Mouse (Mus musculus): ENCODE measurements around the gene Trim69. TPM values are rescaled to one million over a fixed set of nuclear protein-coding genes. Genes with fewer than 3 reads are reported as not detected.
A peak's percentile ranks its signal among the peaks of the same experiment; 100 is the strongest.

Gene Trim69
- total and polyA plus RNA-seq, 2 experiments from 2014 or later, result not detected

- 92% methylated on average over 4 of the region's 4 CpGs for WGBS
- ATAC-seq (no peak), DNase-seq (no peak)
- Histone ChIP-seq H3K4me1 (ENCODE audit: insufficient read depth) (no peaks in the 10 kb centered on the region), H3K4me2 (ENCODE audit: low read depth) (no peak overlapping the region), H3K9ac (no peak overlapping the region), H3K4me3 (ENCODE audit: low read depth, low read length) (no peak overlapping the region), H3K27ac (ENCODE audit: low read depth, low read length) (no peak overlapping the region), H3K9me3 (ENCODE audit: low read length) (no peaks in the 10 kb centered on the region), H3K36me3 (ENCODE audit: insufficient read depth) (no peaks in the 10 kb centered on the region), H3K27me3 (ENCODE audit: insufficient read depth, low read length) (no peaks in the 10 kb centered on the region)
- no peak for TF ChIP-seq CTCF (IDR thresholded peaks at IDR 0.05; ENCODE audit: low read depth)
Measured at GRCm38 (mm10) chr2:122185086-122185485, 24.6 kb downstream of the Trim69 start.

GRCm38 (mm10) chr2:122186106-122186505, 25.6 kb downstream of the Trim69 start, which contains the start of the genes Patl2 and Terb2:
Gene Patl2, minus strand, starts transcription at chr2:122186189.
Gene Terb2, plus strand, starts transcription at chr2:122186272.
- no peak for ATAC-seq
- WGBS, result 85% methylated on average over 17 of the region's 17 CpGs
- DNase-seq, result no peak
- Histone ChIP-seq H3K27me3 (ENCODE audit: insufficient read depth, low read length) (no peaks in the 10 kb centered on the region), H3K9me3 (ENCODE audit: low read length) (no peaks in the 10 kb centered on the region), H3K36me3 (ENCODE audit: insufficient read depth) (no peaks in the 10 kb centered on the region), H3K9ac (no peak within 1 kb of the TSS), H3K27ac (ENCODE audit: low read depth, low read length) (no peak within 1 kb of the TSS), H3K4me1 (ENCODE audit: insufficient read depth) (no peaks in the 10 kb centered on the region), H3K4me2 (ENCODE audit: low read depth) (no peak within 1 kb of the TSS), H3K4me3 (ENCODE audit: low read depth, low read length) (no peak within 1 kb of the TSS)
- TF ChIP-seq CTCF (IDR thresholded peaks at IDR 0.05; ENCODE audit: low read depth), result no peak

GRCm38 (mm10) chr2:122186751-122187150, 26.3 kb downstream of the Trim69 start:
- TF ChIP-seq CTCF (IDR thresholded peaks at IDR 0.05; ENCODE audit: low read depth), result no peak

GRCm38 (mm10) chr2:122191849-122192248, 31.3 kb downstream of the Trim69 start:
- Histone ChIP-seq H3K9ac (no peak overlapping the region), H3K9me3 (ENCODE audit: low read length) (no peaks in the 10 kb centered on the region), H3K27me3 (ENCODE audit: insufficient read depth, low read length) (no peaks in the 10 kb centered on the region), H3K4me3 (ENCODE audit: low read depth, low read length) (no peak overlapping the region), H3K27ac (ENCODE audit: low read depth, low read length) (no peak overlapping the region), H3K4me2 (ENCODE audit: low read depth) (no peak overlapping the region), H3K36me3 (ENCODE audit: insufficient read depth) (no peaks in the 10 kb centered on the region), H3K4me1 (ENCODE audit: insufficient read depth) (no peaks in the 10 kb centered on the region)
- WGBS, result 77% methylated on average over 3 of the region's 3 CpGs
- ATAC-seq (no peak), DNase-seq (no peak)
- no peak for TF ChIP-seq CTCF (IDR thresholded peaks at IDR 0.05; ENCODE audit: low read depth)

More at GRCm38 (mm10) chr2:122186751-122187150, 26.3 kb downstream of the Trim69 start:
- DNase-seq (no peak), ATAC-seq (no peak)
- Histone ChIP-seq H3K9ac (no peak overlapping the region), H3K36me3 (ENCODE audit: insufficient read depth) (no peaks in the 10 kb centered on the region), H3K4me3 (ENCODE audit: low read depth, low read length) (no peak overlapping the region), H3K9me3 (ENCODE audit: low read length) (no peaks in the 10 kb centered on the region), H3K4me1 (ENCODE audit: insufficient read depth) (no peaks in the 10 kb centered on the region), H3K27ac (ENCODE audit: low read depth, low read length) (no peak overlapping the region), H3K27me3 (ENCODE audit: insufficient read depth, low read length) (no peaks in the 10 kb centered on the region), H3K4me2 (ENCODE audit: low read depth) (no peak overlapping the region)
- WGBS, result 98% methylated on average over 3 of the region's 3 CpGs

- H3K27me3 ChIP-seq (ENCODE audit: insufficient read depth, low read length), result no peaks in the 10 kb centered on the region
- H3K4me3 ChIP-seq (ENCODE audit: low read depth, low read length), result no peak overlapping the region
- no peaks in the 10 kb centered on the region for H3K4me1 ChIP-seq (ENCODE audit: insufficient read depth)
- no peak overlapping the region for H3K9ac ChIP-seq
- peak; percentile 74 for TF ChIP-seq CTCF (IDR thresholded peaks at IDR 0.05; ENCODE audit: low read depth)
- no peaks in the 10 kb centered on the region for H3K9me3 ChIP-seq (ENCODE audit: low read length)
- 0 out of 2 replicates have a peak overlapping the region, but pooled peaks have one; percentile 5 for H3K4me2 ChIP-seq (ENCODE audit: low read depth)
- no peaks in the 10 kb centered on the region for H3K36me3 ChIP-seq (ENCODE audit: insufficient read depth)
- DNase-seq, result peak; percentile 71
- H3K27ac ChIP-seq (ENCODE audit: low read depth, low read length), result no peak overlapping the region
- ATAC-seq, result peak; percentile 93
- WGBS, result 52% methylated on average over 1 of the region's 1 CpGs
Measured at GRCm38 (mm10) chr2:122194509-122194929, 34.0 kb downstream of the Trim69 start.

- TF ChIP-seq CTCF (IDR thresholded peaks at IDR 0.05; ENCODE audit: low read depth), result no peak
- WGBS, result 87% methylated on average over 1 of the region's 1 CpGs
- Histone ChIP-seq H3K4me1 (ENCODE audit: insufficient read depth) (no peaks in the 10 kb centered on the region), H3K9me3 (ENCODE audit: low read length) (no peaks in the 10 kb centered on the region), H3K4me3 (ENCODE audit: low read depth, low read length) (no peak overlapping the region), H3K4me2 (ENCODE audit: low read depth) (no peak overlapping the region), H3K36me3 (ENCODE audit: insufficient read depth) (no peaks in the 10 kb centered on the region), H3K27me3 (ENCODE audit: insufficient read depth, low read length) (no peaks in the 10 kb centered on the region), H3K9ac (no peak overlapping the region), H3K27ac (ENCODE audit: low read depth, low read length) (no peak overlapping the region)
- DNase-seq (no peak), ATAC-seq (no peak)
Measured at GRCm38 (mm10) chr2:122201501-122201900, 41.0 kb downstream of the Trim69 start.

- no peaks in the 10 kb centered on the region for H3K9me3 ChIP-seq (ENCODE audit: low read length)
- H3K4me1 ChIP-seq (ENCODE audit: insufficient read depth), result no peaks in the 10 kb centered on the region
- H3K4me3 ChIP-seq (ENCODE audit: low read depth, low read length), result no peak overlapping the region
- 74% methylated on average over 2 of the region's 2 CpGs for WGBS
- H3K4me2 ChIP-seq (ENCODE audit: low read depth), result no peak overlapping the region
- no peaks in the 10 kb centered on the region for H3K36me3 ChIP-seq (ENCODE audit: insufficient read depth)
- no peaks in the 10 kb centered on the region for H3K27me3 ChIP-seq (ENCODE audit: insufficient read depth, low read length)
- no peak overlapping the region for H3K9ac ChIP-seq
- no peak overlapping the region for H3K27ac ChIP-seq (ENCODE audit: low read depth, low read length)
- ATAC-seq (no peak), DNase-seq (no peak)
- TF ChIP-seq CTCF (IDR thresholded peaks at IDR 0.05; ENCODE audit: low read depth), result no peak
Measured at GRCm38 (mm10) chr2:122206440-122207107, 46.1 kb downstream of the Trim69 start.
